Mouse (Mus musculus): ENCODE data around the gene Fars2. TPM values are rescaled to one million over a fixed set of nuclear protein-coding genes. Genes with fewer than 3 reads are reported as not detected.

The Fars2 gene
- total RNA-seq, 2 experiments from 2014 or later = 45.2 to 51.2 TPM

GRCm38 (mm10) chr13:36720297-36721017 lies 603.2 kb downstream of the Fars2 start:
- ATAC-seq (replicated peaks; ENCODE audit: low FRiP score, poor library complexity, severe bottlenecking) = no peak

- ATAC-seq (replicated peaks; ENCODE audit: low FRiP score, poor library complexity, severe bottlenecking) = no peak
These were observed 605.1 kb downstream of the Fars2 start for GRCm38 (mm10) chr13:36722309-36722708.

- ATAC-seq (replicated peaks; ENCODE audit: low FRiP score, poor library complexity, severe bottlenecking) = no peak
These were observed 606.6 kb downstream of the Fars2 start for GRCm38 (mm10) chr13:36723726-36724300.

- ATAC-seq (replicated peaks; ENCODE audit: low FRiP score, poor library complexity, severe bottlenecking) = no peak
These were observed 607.6 kb downstream of the Fars2 start for GRCm38 (mm10) chr13:36724533-36725470.

- no peak for ATAC-seq (replicated peaks; ENCODE audit: low FRiP score, poor library complexity, severe bottlenecking)
These were observed 608.7 kb downstream of the Fars2 start for GRCm38 (mm10) chr13:36725881-36726280.

- no peak for ATAC-seq (replicated peaks; ENCODE audit: low FRiP score, poor library complexity, severe bottlenecking)
These were observed 609.3 kb downstream of the Fars2 start for GRCm38 (mm10) chr13:36726551-36726950.

GRCm38 (mm10) chr13:36726951-36727778 lies 610.0 kb downstream of the Fars2 start:
- no peak for ATAC-seq (replicated peaks; ENCODE audit: low FRiP score, poor library complexity, severe bottlenecking)

GRCm38 (mm10) chr13:36727779-36728470 lies 610.7 kb downstream of the Fars2 start:
- no peak for ATAC-seq (replicated peaks; ENCODE audit: low FRiP score, poor library complexity, severe bottlenecking)

GRCm38 (mm10) chr13:36728509-36728908 lies 611.3 kb downstream of the Fars2 start:
- ATAC-seq (replicated peaks; ENCODE audit: low FRiP score, poor library complexity, severe bottlenecking) = no peak

- no peak for ATAC-seq (replicated peaks; ENCODE audit: low FRiP score, poor library complexity, severe bottlenecking)
These were observed 612.6 kb downstream of the Fars2 start for GRCm38 (mm10) chr13:36729731-36730340.

GRCm38 (mm10) chr13:36730341-36730761 lies 613.1 kb downstream of the Fars2 start:
- no peak for ATAC-seq (replicated peaks; ENCODE audit: low FRiP score, poor library complexity, severe bottlenecking)

GRCm38 (mm10) chr13:36731016-36731930 lies 614.1 kb downstream of the Fars2 start:
- ATAC-seq (replicated peaks; ENCODE audit: low FRiP score, poor library complexity, severe bottlenecking) = no peak

- ATAC-seq (replicated peaks; ENCODE audit: low FRiP score, poor library complexity, severe bottlenecking) = no peak
These were observed 614.8 kb downstream of the Fars2 start for GRCm38 (mm10) chr13:36731931-36732461.

GRCm38 (mm10) chr13:36732891-36733490 lies 615.8 kb downstream of the Fars2 start:
- ATAC-seq (replicated peaks; ENCODE audit: low FRiP score, poor library complexity, severe bottlenecking) = no peak

GRCm38 (mm10) chr13:36733566-36733965 lies 616.4 kb downstream of the Fars2 start:
- no peak for ATAC-seq (replicated peaks; ENCODE audit: low FRiP score, poor library complexity, severe bottlenecking)

- no peak for ATAC-seq (replicated peaks; ENCODE audit: low FRiP score, poor library complexity, severe bottlenecking)
These were observed 616.9 kb downstream of the Fars2 start for GRCm38 (mm10) chr13:36733989-36734690.
